Mouse (Mus musculus): ENCODE results near the gene Trim2. TPM values are rescaled to one million over a fixed set of nuclear protein-coding genes. Genes with fewer than 3 reads are reported as not detected.
A peak's percentile ranks its signal among the peaks of the same experiment; 100 is the strongest.

The Trim2 gene
- total RNA-seq, 4 experiments from 2014 or later, result 369 to 408 (median 383) TPM

DNA sequence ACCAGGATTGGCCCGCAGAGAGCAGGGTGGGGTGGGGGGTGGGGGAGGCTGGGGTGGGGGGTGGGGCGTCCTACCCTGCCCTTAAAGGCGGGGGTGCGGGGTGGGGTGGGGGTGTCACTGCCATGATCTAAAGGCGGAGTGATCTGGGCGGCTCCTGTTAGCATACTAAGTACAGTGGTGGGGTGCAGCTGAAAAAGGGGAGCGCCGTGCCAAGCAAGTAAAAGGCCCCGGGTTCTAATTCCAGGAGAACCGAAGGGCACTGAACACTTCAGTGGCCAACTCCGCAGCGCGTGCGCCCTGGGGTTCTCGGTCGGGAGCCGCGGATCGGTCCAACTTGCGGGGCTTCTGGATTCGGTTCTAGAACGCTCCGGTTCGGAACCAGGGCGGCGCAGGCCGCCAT, 151.5 kb downstream of the Trim2 start:
- peak in 1 of 2 experiments; percentile 34 for DNase-seq (ENCODE audit: low spot score in 2 of 2)

DNA sequence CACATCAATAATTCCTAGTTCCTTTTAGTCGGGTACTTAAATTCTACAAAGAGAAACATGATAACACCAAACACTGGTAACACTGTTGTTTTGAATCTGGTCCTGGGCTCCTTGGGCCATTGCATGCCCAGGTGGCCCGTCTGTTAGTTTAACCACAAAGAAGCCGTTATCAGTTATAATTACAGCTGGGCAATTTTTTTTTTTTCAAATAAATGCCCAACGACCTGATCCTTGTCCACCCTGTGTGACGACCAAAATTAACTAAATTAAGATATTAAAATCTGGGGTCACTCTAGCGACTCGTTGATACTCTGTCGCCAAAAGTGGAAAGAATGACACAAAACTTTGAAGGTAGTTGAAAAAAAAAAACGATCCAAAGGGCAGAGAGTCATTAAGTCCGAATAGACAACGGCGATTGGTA, 151.9 kb downstream of the Trim2 start:
- no peak for DNase-seq (ENCODE audit: low spot score in 2 of 2)

DNA sequence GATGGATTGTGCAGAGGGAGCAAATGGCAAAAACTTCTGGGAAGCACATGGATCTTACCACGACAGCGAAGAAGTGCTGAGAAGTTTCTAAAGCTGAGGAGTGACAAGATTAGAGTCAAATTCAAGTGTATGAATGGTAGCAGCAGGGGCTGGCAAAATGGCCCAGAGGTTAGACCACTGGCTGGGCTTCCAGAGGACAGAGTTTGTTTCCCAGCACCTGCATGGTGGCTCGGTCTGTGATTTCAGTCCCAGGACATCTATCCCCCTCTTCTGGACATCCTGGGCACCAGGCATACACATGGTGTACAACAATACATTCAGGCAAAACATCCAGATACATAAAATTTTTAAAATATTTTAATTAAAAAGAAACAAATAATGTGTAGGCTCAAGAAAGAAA, 156.8 kb downstream of the Trim2 start:
- no peak for DNase-seq (ENCODE audit: low spot score in 2 of 2)

DNA sequence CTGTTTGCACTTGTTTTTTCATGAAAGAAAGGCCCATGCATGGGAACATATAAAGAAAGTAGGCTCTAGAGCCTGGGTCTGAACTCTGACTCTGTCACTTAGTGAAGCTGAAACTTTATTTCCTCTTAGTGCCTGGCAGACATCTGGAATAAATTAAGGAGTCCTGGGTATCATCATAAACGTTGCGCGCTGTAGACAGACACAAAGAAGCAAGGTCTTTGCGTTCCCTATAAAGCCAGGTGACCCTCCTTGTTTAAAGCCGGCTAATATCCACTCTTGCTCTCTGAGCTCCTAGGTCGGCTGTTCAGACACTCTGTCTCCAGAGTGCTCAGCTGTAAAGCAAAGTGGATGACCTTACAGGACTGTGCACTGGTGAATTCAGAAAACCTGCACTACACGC, 165.7 kb downstream of the Trim2 start:
- DNase-seq (ENCODE audit: low spot score in 2 of 2), result no peak

DNA sequence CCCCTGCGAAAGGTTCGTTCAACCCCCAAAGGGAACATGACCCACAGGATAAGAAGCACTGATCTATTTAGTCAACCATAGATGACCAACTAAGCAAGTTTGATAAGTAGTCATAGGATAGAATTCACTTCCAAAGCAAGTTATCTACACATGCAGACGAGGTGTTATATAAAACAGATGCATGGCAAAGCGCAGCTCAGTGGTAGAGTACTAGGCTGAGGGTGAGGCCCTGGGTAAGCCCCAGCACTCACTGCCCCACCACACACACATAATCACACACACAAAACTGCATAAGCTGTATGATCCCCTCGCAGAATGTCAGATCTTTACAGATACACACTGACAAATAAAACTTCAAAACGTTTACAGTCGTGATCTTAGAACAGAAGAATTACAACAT, 170.2 kb downstream of the Trim2 start:
- DNase-seq (ENCODE audit: low spot score in 2 of 2), result no peak

DNA sequence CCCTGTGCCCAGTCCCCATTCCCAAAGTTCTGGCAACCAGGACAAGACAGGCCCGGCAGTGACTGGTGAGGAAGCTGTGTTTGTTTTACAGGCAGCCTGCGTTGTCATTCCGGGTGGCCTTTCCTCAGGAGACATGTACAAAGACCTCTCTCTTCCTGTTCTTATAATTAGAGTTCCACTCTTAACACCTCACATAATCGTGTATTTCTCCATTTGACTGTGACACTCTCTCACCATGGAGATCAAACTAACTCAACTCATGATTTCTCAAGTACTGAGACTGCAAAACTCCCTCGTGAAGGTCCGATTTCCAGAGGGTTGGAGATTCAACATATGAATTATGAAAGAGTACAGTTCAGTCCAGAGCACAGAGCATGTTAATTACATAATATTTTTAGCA, 170.7 kb downstream of the Trim2 start:
- DNase-seq (ENCODE audit: low spot score in 2 of 2), result no peak

DNA sequence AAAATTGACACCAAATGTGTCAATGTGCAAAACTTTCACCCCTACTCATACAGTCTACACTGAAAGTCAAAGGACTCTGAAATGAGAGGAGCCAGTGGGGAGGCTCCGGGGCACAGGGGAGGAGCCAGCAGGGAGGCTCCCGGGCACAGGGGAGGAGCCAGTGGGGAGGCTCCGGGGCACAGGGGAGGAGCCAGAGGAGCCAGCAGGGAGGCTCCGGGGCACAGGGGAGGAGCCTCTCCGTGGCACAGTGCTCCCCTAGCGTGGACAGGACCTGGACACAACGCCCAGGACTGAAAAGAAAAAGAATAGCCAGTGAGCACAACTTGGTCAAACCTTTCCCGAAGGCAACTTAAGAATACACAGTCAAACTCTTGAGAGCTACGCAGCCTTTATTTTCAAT, 171.3 kb downstream of the Trim2 start:
- DNase-seq (ENCODE audit: low spot score in 2 of 2), result no peak

DNA sequence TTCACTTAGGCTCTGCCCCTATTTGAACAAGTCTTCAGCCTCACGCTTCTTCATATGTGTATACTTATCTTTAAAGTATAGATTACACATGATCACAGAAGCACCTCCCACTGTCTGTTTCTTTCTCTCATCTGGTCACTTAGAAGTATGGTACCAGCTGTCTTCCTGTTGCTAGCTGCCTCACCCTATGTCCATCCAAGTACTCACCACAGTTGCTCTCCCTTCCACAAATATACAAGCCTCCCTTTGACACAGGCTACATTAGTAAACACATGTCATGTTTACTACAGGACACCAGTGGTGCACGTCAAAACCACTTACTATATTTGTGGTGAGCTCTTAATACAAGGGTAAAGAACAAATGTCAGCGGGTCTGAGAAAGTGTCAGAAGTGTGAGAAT, 175.3 kb downstream of the Trim2 start:
- no peak for DNase-seq (ENCODE audit: low spot score in 2 of 2)

DNA sequence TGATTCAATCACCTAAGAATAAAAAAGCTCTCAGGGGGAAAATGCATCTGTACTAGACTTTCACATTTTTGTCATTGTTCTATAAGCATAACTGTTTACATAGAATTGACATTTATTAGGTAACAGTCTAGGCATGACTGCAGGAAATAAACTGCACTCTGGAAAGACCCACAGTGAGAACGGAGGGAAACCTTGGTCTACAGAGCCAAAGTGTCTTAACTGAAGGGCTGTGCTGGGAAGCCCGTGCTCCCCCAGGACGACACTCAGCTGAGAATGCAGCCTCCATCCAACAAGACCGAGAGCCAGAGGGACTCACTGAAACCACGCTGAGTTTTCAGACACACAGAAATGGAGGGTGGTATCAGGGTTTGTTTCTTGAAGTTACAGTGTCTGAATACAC, 175.9 kb downstream of the Trim2 start:
- no peak for DNase-seq (ENCODE audit: low spot score in 2 of 2)

DNA sequence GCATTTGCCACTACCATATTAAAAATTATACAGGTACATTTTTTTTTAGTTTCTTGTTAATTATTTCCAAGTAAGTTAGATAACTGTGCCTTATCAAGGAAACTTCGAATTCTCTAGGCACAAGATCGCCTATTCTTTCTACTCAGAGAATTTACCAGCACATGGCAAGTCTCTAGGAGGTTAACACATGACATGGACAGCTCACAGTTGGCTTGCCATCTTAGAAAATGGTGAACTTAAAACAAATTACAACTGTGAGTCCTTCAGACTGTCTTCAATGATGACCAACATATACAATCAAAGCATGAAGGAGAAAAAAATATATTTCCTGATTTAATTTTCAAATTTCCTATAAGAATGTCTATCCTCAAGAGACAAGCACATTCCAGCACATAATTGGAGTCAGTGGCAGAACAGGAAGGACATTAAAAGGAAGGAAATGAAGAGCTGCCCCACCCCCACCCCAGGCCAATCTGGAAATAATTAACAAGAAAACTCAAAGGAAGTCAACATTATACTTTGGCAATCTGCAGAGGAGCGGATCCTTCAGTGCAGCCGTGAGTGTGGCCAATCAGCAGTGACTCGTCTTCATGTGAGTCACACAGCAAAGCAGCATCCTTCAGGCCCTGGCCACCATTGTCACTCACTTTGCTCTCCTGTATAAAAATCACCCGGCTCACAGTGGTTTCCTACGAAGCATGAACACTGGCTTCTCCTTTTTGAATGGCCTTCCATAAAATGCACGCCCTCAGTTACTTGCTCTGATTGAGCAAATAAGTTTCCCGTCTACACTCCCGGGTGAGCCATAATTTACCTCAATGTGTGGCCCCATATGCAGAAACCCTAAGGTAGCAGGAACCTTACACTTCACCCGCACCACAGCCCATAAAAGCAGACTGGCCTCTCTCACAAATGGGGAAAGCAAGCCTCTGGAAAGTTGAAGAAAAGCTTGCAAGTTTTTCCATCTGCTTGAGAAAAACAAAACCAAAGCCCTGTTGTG, 177.5 kb downstream of the Trim2 start:
- DNase-seq (ENCODE audit: low spot score in 2 of 2), result no peak

DNA sequence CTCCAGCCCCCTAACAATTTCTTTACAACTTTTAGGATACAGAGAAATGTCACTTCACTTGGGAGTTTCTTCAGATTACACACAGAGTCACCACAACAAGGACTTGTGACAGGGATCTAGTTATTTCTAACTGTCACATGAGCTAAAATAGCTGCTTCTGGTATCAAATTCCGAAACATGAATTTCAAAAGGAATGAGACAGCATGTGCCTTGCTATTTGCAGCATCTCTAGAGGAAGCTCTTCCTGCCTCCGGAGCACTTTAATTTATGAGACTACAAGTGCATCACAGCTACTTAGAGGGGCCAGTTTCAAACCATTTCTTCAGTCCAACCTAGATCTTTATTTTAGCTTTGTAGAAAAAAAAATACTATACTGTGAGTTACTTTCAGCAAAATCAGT, 179.2 kb downstream of the Trim2 start:
- DNase-seq (ENCODE audit: low spot score in 2 of 2), result no peak

DNA sequence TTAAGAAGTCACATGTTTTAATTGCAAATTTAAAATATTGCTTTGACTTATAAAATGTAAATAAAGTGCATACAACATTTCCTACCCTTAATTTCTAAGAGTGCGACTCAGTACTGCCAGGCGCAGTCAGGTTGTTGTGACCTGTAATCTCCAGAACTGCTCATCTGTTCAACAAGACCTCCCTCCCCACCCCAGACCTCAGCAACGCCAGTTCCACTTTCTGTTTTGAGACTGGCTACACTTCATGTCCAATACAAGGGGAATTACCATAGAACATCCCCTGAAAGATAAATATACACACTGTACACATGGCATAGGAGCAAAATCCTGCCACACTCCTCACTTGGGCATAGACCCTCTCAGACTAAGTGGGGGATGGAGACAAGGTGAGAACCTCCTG, 180.0 kb downstream of the Trim2 start:
- DNase-seq (ENCODE audit: low spot score in 2 of 2), result no peak

DNA sequence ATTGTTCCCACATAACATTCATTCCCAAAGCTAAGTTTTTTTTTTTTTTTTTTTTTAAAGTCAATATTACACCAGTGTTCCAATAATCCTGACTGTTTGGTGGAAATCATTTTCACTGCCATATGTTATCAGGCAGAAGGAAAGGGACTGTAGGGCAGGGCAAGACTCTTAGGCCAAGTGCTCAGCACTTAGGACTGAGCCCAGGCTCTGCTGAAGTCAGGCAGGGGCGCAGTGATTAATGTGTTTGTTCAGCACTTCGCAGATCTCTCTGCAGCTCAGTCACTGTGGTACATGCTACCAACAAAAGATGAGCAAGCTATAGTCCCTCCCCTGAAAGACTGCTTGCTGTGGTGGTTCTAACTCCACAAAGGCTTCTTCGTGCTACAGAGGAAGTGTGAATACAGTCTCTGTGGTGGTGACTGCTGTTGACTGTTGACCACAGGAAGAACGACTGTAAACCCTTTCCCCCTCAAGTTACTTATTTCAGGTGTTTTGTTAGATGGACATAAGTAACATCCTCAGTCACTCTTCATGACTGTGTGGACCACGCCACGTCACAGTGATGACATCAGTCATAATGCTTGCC, 180.9 kb downstream of the Trim2 start:
- no peak for DNase-seq (ENCODE audit: low spot score in 2 of 2)

DNA sequence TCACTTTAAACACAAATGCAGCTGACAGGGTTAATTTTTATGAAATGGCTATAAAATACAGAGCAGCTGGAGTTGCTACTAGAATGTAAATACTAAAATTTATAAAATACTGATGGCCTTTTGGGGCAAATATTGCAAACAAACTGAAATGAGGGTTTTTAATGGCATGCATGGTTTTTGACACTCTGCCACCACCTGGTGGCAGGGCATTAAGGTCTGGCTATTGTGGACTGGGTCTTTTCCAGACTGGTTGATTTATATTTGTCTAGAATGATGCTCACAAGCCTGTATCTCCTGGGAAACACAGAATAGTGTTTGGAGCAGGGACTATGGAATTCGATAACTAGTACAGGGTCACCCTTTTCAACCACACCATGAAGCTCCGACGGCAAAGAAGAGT, 183.2 kb downstream of the Trim2 start:
- peak in 1 of 2 experiments; percentile 13 for DNase-seq (ENCODE audit: low spot score in 2 of 2)

DNA sequence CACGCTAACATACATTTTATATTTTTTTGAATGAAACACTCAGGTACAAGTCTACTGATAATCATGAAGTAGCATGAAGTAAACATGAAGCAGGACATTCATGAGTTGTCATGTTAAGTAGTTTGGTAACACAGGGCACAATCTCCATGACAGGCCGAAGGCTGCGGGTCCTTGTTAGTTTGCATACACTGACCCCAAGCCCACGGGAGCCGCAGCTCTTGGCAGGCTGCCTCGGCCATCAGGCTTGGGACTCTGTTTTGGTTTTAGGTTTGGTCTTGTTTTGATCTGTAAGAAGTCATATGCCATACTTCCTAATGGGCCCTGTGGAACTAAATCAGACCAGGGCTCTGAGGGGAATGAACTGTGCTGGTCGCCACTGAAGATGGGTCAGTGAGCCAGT, 188.0 kb downstream of the Trim2 start:
- no peak for DNase-seq (ENCODE audit: low spot score in 2 of 2)

DNA sequence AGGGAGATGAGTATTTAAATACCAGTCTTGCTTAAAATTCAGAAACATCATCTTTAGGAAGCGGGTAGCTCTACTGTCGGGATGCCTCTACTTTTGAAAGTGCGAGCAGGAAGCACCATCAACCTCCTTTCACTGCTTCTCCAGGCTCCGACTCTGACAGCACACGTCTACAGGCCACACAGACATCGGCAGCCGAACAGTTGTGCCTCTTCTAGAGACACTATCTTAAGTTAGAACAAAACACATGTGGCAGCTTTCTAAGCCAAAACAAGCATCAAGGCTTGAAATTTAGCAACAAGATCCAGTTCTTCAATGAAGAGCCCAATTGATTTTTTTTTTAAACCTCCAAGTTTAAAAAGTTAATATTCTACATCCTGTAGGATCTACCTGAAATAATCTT, 188.5 kb downstream of the Trim2 start:
- no peak for DNase-seq (ENCODE audit: low spot score in 2 of 2)

Other genes with a start within 250 kb of the Trim2 start
- gene Mnd1, start 151.1 kb downstream of the Trim2 start, total RNA-seq (2022), result 1 to 10 TPM; 1.4 to 2.2 (median 1.9) TPM
- gene Gm6525, start 132.8 kb downstream of the Trim2 start, total RNA-seq (2022), result not detected
- 1 to 10 TPM; 3.5 to 6.4 (median 4.5) TPM for gene Fhdc1, start 173.6 kb upstream of the Trim2 start, total RNA-seq (2022)

Data from layer of hippocampus, adult 8-10 months (tissue).